ENCODE assay signal across 24 mouse cellular contexts in the genomic region with DNA sequence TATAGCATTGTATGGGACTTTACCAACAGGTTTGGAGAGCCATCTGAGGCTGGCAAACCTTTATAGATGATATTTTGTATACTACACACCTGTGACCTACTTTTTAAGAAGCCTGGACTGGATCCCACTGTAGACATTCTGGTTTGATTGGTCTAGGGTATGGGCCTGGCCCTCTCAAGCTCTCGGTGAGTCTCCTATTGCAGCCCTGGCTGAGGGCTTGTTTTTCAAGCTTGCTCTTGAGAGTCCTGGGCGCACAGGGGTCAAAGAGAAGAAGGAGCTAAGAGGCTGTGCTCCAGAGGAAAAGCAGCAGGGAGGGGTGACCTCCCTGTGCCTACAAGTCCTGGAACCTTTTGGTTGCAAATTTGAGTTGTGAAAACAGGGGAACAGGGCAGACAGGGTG. TPM values are rescaled to one million over a fixed set of nuclear protein-coding genes. Genes with fewer than 3 reads are reported as not detected.
A peak's percentile ranks its signal among the peaks of the same experiment; 100 is the strongest.
DNase-seq lines count a peak whose midpoint lies in the region; ATAC-seq and TF ChIP-seq lines count a peak whose summit lies in the region.
"Had no signal": no experiment of that assay in that cellular context is flagged by ENCODE, and none has a peak within 500 bp of the region (broad histone marks: within the 10 kb centered on the region; RNA-seq: fewer than 3 reads in every experiment).

No protein-coding gene starts in this region.

- no peak for TF ChIP-seq CTCF in lung, embryonic 14.5 days (IDR thresholded peaks at IDR 0.05; ENCODE audit: low read depth)
- TF ChIP-seq CTCF in lung, postnatal 0 days (IDR thresholded peaks at IDR 0.05), result no peak

- H3K4me2 ChIP-seq in lung, embryonic 14.5 days, result no peak overlapping the region
- no peak overlapping the region for H3K4me2 ChIP-seq in lung, postnatal 0 days (replicated peaks; ENCODE audit: low read depth, low read length)
- H3K4me2 ChIP-seq: forebrain, embryonic 13.5 days; heart, embryonic 12.5 days had no signal

- H3K9me3 ChIP-seq in lung, embryonic 14.5 days (ENCODE audit: low read depth, low read length), result no peaks in the 10 kb centered on the region
- peaks cover 4% of the 10 kb centered on the region; the same call in 1 of the 2 replicates for H3K9me3 ChIP-seq in lung, postnatal 0 days (ENCODE audit: low read length)
- H3K9me3 ChIP-seq: forebrain, embryonic 13.5 days had no signal

- H3K36me3 ChIP-seq in lung, embryonic 14.5 days (ENCODE audit: insufficient read depth), result no peaks in the 10 kb centered on the region
- H3K36me3 ChIP-seq in lung, postnatal 0 days (ENCODE audit: insufficient read depth, low read length), result no peaks in the 10 kb centered on the region
- H3K36me3 ChIP-seq: heart, embryonic 12.5 days had no signal

- no peak overlapping the region for H3K4me3 ChIP-seq in lung, embryonic 14.5 days (ENCODE audit: low read depth, low read length)
- H3K4me3 ChIP-seq in lung, postnatal 0 days (ENCODE audit: low read depth, low read length), result no peak overlapping the region
- H3K4me3 ChIP-seq: forebrain, embryonic 13.5 days; heart, embryonic 12.5 days had no signal

- no peak overlapping the region for H3K27ac ChIP-seq in lung, embryonic 14.5 days (ENCODE audit: low read depth)
- peak overlapping the region; percentile 54; the same call in 1 of the 2 replicates for H3K27ac ChIP-seq in lung, postnatal 0 days (ENCODE audit: low read length)
- H3K27ac ChIP-seq: forebrain, embryonic 13.5 days; hindbrain, postnatal 0 days had no signal

- no peaks in the 10 kb centered on the region for H3K4me1 ChIP-seq in lung, embryonic 14.5 days (ENCODE audit: insufficient read depth)
- no peaks in the 10 kb centered on the region for H3K4me1 ChIP-seq in lung, postnatal 0 days (ENCODE audit: insufficient read depth, low read depth, low read length)
- H3K4me1 ChIP-seq: forebrain, embryonic 13.5 days; heart, embryonic 12.5 days had no signal

- WGBS in lung, embryonic 14.5 days, result 65% methylated on average over 2 of the region's 2 CpGs
- WGBS in lung, postnatal 0 days, result 68% methylated on average over 2 of the region's 2 CpGs

- ATAC-seq in lung, embryonic 14.5 days (ENCODE audit: insufficient read depth), result peak; percentile 35; the same call in 1 of the 2 replicates
- peak; percentile 95 for ATAC-seq in lung, postnatal 0 days
- ATAC-seq: forebrain, embryonic 13.5 days; forebrain, postnatal 0 days; hindbrain, postnatal 0 days; Patski had no signal

- peak; percentile 29 for DNase-seq in heart, adult 11 months
- DNase-seq in heart, postnatal 10 days, result no peak
- DNase-seq in lung, embryonic 14.5 days, result peak; percentile 35
- DNase-seq in lung, postnatal 0 days (ENCODE audit: low spot score), result peak; percentile 80
- DNase-seq in lung, postnatal 36 days, result peak; percentile 76
- no peak for DNase-seq in kidney, postnatal 14 days
- no peak for DNase-seq in left cerebral cortex, postnatal 14 days (ENCODE audit: low spot score in 2 of 2)
- DNase-seq: adrenal gland, adult 2 months; adrenal gland, postnatal 25 days; cerebellum, adult 18-20 months; cerebellum, adult 9-11 months; forebrain, postnatal 0 days; gastrocnemius, postnatal 14 days; heart, postnatal 36 days had no signal

- 0 out of 2 replicates have a peak, but pooled peaks have one; percentile 26 for TF ChIP-seq EP300 in lung, postnatal 0 days (IDR thresholded peaks at IDR 0.05)

- no peak overlapping the region for H3K9ac ChIP-seq in lung, embryonic 14.5 days
- no peak overlapping the region for H3K9ac ChIP-seq in lung, postnatal 0 days (replicated peaks; ENCODE audit: low read depth)
- H3K9ac ChIP-seq: forebrain, embryonic 13.5 days; forebrain, postnatal 0 days; heart, embryonic 12.5 days had no signal

- no peaks in the 10 kb centered on the region for H3K27me3 ChIP-seq in lung, embryonic 14.5 days (ENCODE audit: insufficient read depth, low read length)
- H3K27me3 ChIP-seq in lung, postnatal 0 days (replicated peaks; ENCODE audit: insufficient read depth, low read length), result no peaks in the 10 kb centered on the region
- H3K27me3 ChIP-seq: forebrain, embryonic 13.5 days; heart, embryonic 12.5 days; Patski had no signal

- intact Hi-C loops in heart, postnatal 10 days (cut with DNase I), result no loop called here
- intact Hi-C loops in left cerebral cortex, postnatal 14 days (cut with DNase I), result no loop called here

RNA-seq across cellular contexts. Expression of gene Hs3st6, which starts 24.3 kb away (rescaled TPM):
- total RNA-seq in heart, postnatal 10 days (2021), result not detected
- polyA plus RNA-seq in lung, embryonic 14.5 days (2014; fragmentation: Nextera tagmentation; extraction: Ambion mirVana), result 2.9 and 3.3 TPM in 2 replicates
- 2.8 TPM in 2 replicates for polyA plus RNA-seq in lung, postnatal 0 days (2015; fragmentation: Nextera tagmentation; extraction: Ambion mirVana)
- under 1 TPM; 0.31 to 0.59 TPM for total RNA-seq in left cerebral cortex, postnatal 14 days (2021)
- total RNA-seq: gastrocnemius, adult 18-20 months; gastrocnemius, postnatal 14 days; heart, adult 8-10 months; heart, postnatal 36 days; hindbrain, postnatal 0 days had no signal
- polyA plus RNA-seq: heart, embryonic 12.5 days had no signal

RNA-seq across cellular contexts. Expression of gene Meiob, which starts 27.0 kb away (rescaled TPM):
- total RNA-seq in heart, postnatal 10 days (2021), result not detected
- not detected in 2 replicates for polyA plus RNA-seq in lung, embryonic 14.5 days (2014; fragmentation: Nextera tagmentation; extraction: Ambion mirVana)
- 0.11 TPM in 1 of 2 replicates, not detected in the other for polyA plus RNA-seq in lung, postnatal 0 days (2015; fragmentation: Nextera tagmentation; extraction: Ambion mirVana)
- not detected for total RNA-seq in left cerebral cortex, postnatal 14 days (2021)
- total RNA-seq: forebrain, postnatal 0 days; gastrocnemius, adult 18-20 months; gastrocnemius, postnatal 14 days; heart, postnatal 36 days; hindbrain, postnatal 0 days had no signal
- polyA plus RNA-seq: adrenal gland, adult 2 months; embryonic facial prominence, embryonic 11.5 days; forebrain, embryonic 13.5 days; heart, embryonic 12.5 days; heart, embryonic 16.5 days; hindbrain, embryonic 11.5 days; hindbrain, postnatal 0 days had no signal

RNA-seq across cellular contexts. Expression of gene Msrb1, which starts 40.6 kb away (rescaled TPM):
- 100 to 1,000 TPM; 123 to 163 TPM for total RNA-seq in heart, postnatal 10 days (2021)
- 35.2 and 37.8 TPM in 2 replicates for polyA plus RNA-seq in lung, embryonic 14.5 days (2014; fragmentation: Nextera tagmentation; extraction: Ambion mirVana)
- 59.8 and 61.0 TPM in 2 replicates for polyA plus RNA-seq in lung, postnatal 0 days (2015; fragmentation: Nextera tagmentation; extraction: Ambion mirVana)
- 10 to 100 TPM; 38.4 to 38.7 TPM for total RNA-seq in left cerebral cortex, postnatal 14 days (2021)

RNA-seq across cellular contexts. Expression of gene Rpl3l, which starts 49.5 kb away (rescaled TPM):
- total RNA-seq in heart, postnatal 10 days (2021), result 10 to 100 TPM; 67.3 to 69.8 TPM
- not detected in 2 replicates for polyA plus RNA-seq in lung, embryonic 14.5 days (2014; fragmentation: Nextera tagmentation; extraction: Ambion mirVana)
- 0.19 and 0.31 TPM in 2 replicates for polyA plus RNA-seq in lung, postnatal 0 days (2015; fragmentation: Nextera tagmentation; extraction: Ambion mirVana)
- under 1 TPM; 0.35 to 0.38 TPM for total RNA-seq in left cerebral cortex, postnatal 14 days (2021)
- total RNA-seq: CH12.LX; forebrain, postnatal 0 days had no signal
- polyA plus RNA-seq: adrenal gland, adult 2 months; embryonic facial prominence, embryonic 11.5 days; forebrain, embryonic 13.5 days; forebrain, postnatal 0 days; hindbrain, embryonic 11.5 days had no signal

RNA-seq across cellular contexts. Expression of gene Ndufb10, which starts 52.8 kb away (rescaled TPM):
- total RNA-seq in heart, postnatal 10 days (2021), result 100 to 1,000 TPM; 845 to 899 TPM
- polyA plus RNA-seq in lung, embryonic 14.5 days (2014; fragmentation: Nextera tagmentation; extraction: Ambion mirVana), result 211 and 221 TPM in 2 replicates
- polyA plus RNA-seq in lung, postnatal 0 days (2015; fragmentation: Nextera tagmentation; extraction: Ambion mirVana), result 205 and 206 TPM in 2 replicates
- 100 to 1,000 TPM; 184 to 189 TPM for total RNA-seq in left cerebral cortex, postnatal 14 days (2021)

Comparison
In these comparisons a context has a peak if more than half of its experiments do, and no peak if none do; other contexts are left out.
1. DNase-seq: peak in heart, adult 11 months (single experiment), lung, embryonic 14.5 days (single experiment), lung, postnatal 0 days (single experiment) and lung, postnatal 36 days (single experiment); none in heart, postnatal 10 days (0 of 2), kidney, postnatal 14 days (single experiment) and left cerebral cortex, postnatal 14 days (0 of 2).